Mouse (Mus musculus): Measurements from ENCODE around the gene N4bp3.
"Not testable (repeated sequence)": the region's sequence is repeated elsewhere in the genome, so short reads cannot be mapped to it uniquely, and the experiment has no call there.

N4bp3 gene

DNA sequence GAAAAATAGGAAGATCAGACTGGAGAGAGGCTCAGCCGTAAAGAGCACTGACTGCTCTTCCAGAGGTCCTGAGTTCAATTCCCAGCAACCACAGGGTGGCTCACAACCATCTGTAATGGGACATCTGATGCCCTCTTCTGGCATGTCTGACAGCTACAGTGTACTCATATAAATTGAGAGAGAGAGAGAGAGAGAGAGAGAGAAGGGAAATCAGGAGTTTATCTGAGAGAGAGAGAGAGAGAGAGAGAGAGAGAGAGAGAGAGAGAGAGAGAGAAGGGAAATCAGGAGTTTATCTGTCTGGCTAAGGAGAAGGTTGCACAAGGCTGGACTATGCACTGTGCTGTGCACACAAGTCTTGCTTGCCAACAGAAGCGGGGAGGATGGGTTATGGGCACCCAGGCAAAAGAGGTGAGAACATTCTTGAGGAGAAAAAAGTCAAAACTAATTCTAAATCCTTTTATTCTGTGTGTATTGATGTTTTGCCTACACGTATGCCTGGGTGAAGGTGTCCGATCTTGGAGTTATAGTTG is 2.3 kb upstream of the N4bp3 start:
- DNase-seq: no peak

GRCm38 (mm10) chr11:51650261-51650660 is 381 bp downstream of the N4bp3 start:
- DNase-seq: peak; percentile 51

DNA sequence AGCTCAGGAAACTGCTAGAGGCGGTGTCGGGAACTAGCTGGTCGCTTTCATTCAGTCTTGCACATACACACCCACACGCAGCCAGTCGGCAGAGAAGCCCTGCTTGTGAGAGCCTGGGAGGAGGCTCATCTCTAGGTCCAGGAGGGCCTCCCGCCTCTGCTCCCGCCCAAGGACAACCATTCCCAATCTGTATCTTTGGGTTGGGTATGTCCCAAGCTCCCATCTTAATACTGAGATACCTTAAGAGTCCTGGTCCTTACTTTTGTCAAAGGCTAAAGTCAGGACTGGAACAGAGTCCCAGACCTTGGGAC is 798 bp downstream of the N4bp3 start:
- DNase-seq: peak; percentile 37

DNA sequence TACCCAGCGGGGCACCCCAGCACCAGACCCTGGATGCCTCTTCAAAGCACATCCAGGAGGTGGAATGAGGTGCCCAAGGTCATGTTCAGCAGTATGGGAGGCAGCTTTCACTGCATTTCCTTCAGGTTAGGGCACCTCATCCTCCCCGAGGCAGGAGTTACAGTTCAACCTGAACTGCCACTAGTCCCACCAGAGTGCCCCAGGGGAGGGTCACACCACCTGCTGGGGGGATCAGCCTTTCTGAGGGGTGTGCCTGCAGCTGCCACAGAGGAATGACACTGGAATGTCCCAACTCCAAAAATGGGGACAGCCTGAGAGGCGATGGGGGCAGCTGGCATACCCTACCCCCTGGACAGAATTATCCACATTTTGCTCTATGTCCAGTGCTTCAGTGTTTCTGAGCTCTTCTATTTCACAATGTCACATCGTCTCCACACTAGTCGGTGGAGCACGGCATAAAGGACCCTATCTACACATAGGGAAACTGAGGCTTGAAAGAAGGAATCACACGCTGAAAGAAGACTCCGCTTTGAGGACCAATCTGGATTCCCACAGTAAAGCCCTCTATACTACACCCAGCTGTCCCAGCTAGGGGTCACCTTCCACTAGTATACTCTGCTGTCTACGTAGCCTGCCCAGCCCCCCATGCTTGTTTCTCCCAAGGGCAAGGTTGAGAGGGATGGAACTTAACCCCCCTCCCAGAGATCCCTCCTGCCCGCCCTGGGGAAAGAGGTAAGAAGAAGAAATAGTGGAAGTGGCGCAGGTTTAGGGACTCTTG is 1.3 kb downstream of the N4bp3 start:
- DNase-seq: peak; percentile 17

- peak; percentile 72 for DNase-seq
Observed at GRCm38 (mm10) chr11:51648566-51648965, 2.1 kb downstream of the N4bp3 start.

DNA sequence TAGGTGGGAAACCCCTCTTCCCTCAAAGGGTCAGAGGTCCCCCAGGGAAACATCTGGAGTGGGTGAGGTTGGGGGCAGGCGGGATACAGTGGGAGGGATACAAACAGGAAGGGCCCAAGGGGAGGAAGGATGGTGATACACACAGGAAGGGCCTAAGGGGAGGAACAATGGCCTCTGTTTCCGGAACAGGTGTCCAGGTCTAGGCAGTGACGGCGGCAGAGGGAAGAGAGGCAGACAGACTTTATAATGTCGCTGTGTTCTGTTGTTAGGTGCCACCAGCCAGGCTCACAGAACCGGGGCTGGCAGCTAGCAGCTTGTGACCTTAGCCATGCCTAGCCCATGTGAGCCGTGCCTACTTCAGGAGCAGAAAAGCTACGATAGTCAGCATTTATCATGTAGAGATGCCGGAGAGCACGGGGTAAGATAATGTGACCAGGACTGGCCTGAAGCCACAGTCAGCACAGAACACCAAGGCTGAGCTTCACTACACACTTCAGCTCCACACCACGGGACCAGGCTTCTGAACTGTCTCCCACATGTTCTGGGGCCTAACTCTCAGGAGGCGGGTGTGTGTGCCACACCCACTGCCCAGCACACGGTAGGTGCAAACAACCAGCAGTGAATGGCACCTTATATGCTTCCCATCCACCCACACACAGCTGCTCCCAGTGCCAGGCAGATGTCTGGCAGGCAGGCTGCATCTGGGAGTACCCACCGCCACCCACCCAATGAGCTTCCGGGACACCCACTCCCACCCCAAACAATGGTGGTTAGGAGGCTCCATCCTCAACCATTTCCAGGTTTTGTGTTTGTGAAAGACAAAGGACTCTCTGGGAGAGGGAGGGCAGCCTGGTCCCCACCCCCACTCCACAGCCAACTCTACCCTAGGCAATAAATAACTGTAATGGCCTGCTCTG is 3.6 kb downstream of the N4bp3 start:
- peak; percentile 68 for DNase-seq

- no peak for DNase-seq
Observed at GRCm38 (mm10) chr11:51646245-51646644, 4.4 kb downstream of the N4bp3 start.

GRCm38 (mm10) chr11:51645293-51645692 is 5.3 kb downstream of the N4bp3 start:
- DNase-seq: peak; percentile 42

GRCm38 (mm10) chr11:51644217-51644616 is 6.4 kb downstream of the N4bp3 start:
- DNase-seq: no peak

DNA sequence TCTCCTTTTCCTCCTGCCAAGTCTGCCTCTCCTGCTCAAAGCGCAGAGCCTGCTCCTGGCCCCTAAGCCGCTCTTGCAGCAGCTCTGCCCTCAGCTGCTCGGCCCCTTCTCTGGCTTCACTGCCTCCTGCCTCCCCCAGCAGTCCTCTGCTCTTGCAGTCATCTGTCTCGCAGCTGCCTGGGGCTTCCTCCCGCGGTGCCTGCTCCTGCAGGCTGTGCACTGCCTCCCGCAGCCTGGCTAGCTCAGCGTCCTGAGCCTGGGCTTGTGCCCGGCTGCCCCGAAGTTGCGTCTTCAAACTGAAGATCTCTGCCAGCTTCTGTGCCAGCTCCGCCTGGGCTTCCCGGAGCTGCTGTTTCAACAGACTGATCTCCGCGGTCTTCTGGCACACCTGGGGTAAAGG is 6.9 kb downstream of the N4bp3 start:
- no peak for DNase-seq

- no peak for DNase-seq
Observed at GRCm38 (mm10) chr11:51643202-51643601, 7.4 kb downstream of the N4bp3 start.

- peak; percentile 53 for DNase-seq
Observed at GRCm38 (mm10) chr11:51640748-51641147, 9.9 kb downstream of the N4bp3 start.

DNA sequence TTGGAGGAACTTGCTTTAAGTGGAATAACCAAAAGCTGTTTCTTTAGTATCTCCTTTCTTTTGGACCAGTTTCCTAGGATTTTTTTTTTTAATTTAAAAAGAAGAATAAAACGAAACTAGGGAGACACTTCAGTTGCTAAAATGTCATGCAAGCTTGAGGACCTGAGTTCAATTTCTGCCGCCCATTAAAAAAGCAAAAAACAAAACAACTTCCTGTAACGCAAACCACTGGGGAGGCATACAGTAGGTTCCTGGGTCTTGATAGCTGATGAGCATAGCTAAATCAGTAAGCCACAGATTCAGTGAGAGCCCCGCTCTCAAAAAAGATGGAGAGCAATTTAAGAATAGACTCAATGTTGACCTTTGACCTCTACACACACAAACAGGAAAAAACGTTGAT is 12.1 kb downstream of the N4bp3 start:
- DNase-seq: no peak

GRCm38 (mm10) chr11:51637971-51638414 is 12.6 kb downstream of the N4bp3 start:
- DNase-seq: peak; percentile 73

DNA sequence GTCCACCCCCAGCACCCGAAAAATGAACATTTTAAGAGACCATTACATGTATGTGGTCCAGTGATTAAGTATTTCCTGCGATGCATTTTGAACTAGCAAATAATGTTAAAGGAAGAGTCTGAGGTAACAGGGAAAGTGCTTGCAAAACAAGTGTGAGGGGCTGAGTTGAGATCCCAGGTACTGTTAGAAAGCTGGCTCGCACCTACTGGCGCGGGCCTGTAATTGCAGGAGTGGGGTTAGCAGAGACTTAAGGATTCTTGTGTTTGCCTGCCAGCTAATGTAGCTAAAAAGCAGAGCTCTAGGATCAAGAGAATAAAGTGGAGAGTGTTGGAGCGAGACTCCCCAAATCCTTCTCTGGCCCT is 14.3 kb downstream of the N4bp3 start:
- peak; percentile 78 for DNase-seq

DNA sequence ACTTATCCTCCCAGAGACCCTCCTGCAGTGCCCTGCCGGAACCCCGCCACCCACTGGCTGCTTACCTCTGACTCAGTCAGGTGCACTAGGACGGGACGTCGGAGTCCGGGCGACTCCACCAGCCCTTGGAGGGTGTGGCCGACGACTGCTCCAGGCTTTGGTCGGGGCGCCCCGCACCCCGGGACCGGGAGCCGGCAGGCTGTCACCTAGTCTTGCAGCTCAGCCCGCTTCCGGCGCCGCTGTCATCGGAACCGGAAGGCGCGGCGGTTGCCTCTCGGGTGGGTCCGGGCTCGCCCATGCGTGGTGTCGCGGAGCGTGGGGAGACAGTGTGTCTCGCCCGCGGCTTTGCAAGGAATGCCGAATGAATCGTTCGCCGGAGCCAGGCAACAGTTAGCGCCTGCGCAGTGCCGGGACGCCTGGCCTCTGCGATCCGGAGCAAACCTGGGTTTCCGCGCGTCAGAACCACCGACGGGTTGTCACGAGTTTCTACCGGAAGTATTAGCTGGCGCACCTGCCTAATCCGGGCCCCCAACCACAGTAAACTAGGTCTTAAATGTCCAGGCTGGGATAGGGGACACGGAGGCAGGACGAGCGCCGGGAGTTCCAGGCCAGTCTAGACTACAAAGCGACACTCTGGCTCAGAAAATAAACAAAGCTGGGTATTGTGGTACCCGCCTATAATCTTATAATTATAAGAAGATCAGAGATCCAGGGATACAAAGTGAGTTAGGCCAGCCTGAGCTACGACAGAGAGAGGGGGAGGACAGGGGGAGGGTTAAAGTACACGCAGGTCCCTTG is 14.9 kb downstream of the N4bp3 start, which contains the start of gene Rmnd5b:
Rmnd5b (minus strand) TSS at position 372 of the 798 bp plus-strand sequence.
- DNase-seq: peak; percentile 91

- DNase-seq: no peak
Observed at GRCm38 (mm10) chr11:51635127-51635524, 15.5 kb downstream of the N4bp3 start.

- no peak for DNase-seq
Observed at GRCm38 (mm10) chr11:51633721-51634120, 16.9 kb downstream of the N4bp3 start.

DNA sequence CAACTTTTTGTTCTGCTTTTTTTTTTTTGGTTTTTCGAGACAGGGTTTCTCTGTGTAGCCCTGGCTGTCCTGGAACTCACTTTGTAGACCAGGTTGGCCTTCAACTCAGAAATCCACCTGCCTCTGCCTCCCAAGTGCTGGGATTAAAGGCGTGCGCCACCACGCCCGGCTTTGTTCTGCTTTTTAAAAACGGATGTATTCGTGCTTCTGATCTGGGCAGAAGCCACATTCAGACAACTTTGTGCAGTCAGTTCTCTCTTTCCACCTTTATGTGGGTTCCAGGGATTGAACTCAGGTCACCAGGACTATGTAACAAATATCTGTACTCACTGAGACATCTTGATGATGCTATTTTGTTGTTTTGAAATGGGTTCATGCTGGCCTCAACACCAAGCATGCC is 17.4 kb downstream of the N4bp3 start:
- not testable (repeated sequence) for DNase-seq

- DNase-seq: peak; percentile 47
Observed at GRCm38 (mm10) chr11:51632130-51632753, 18.4 kb downstream of the N4bp3 start.

DNA sequence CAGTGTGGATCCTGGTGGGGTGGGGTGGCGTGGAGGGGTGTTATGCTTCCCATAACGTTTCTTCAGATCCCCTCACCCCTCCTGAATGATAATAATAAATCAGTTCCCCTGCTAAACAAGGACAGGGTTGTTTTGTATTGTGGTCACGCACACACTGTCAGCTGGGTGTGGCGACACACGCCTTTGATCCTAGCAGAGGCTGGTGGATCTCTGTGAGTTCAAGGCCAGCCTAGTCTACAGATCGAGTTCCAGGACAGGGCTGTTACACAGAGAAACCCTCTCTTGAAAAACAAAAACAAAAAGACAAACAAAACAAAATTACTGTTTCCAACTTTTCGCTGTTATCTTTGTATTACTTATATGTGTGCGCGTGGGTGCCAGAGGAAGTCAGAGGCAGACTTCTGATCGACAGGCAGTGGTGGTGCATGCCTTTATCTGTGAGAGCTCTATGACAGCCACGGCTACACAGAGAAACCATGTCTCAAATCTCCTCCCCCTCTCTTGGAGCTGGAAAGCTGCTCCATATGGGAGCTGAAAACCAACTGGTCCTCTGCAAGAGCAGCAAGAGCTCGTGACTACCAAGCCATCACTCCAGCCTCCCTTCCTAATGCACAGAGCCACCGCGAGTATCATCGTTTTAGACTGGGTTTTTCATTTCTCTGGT is 20.9 kb downstream of the N4bp3 start:
- DNase-seq: no peak

GRCm38 (mm10) chr11:51627907-51628306 is 22.7 kb downstream of the N4bp3 start:
- DNase-seq: no peak

All from kidney, postnatal 10 days (tissue).